Mouse (Mus musculus): Measurements from ENCODE around the gene Smpx.

DNA sequence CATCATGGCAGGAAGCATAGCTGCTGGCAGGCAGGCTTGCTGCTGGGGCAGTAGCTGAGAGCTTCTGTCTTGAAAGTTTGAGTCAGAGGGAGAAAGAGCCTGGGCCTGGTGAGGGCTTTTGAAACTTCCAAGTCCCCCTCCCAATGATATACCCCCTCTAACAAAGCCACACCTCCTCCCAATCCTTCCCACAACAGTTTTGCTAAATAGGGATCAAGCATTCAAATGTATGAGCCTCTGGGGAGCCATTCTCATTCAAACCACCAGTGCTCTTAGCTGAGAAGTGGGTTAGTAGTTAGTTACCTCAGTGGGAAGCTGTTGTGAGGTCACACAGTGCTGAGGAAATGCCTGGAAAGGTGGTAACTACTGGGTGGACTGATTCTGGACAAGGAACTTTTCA, 41.4 kb upstream of the Smpx start:
- no peak for TF ChIP-seq CTCF (IDR thresholded peaks at IDR 0.05; ENCODE audit: borderline replicate concordance, extremely low read depth, insufficient read depth, insufficient read length)
- TF ChIP-seq POLR2A (IDR thresholded peaks at IDR 0.05; ENCODE audit: borderline replicate concordance, extremely low read depth, insufficient read depth, insufficient read length, poor library complexity, severe bottlenecking): no peak
